Mouse (Mus musculus) thymus, adult 2 months (tissue): ENCODE results near the gene Tap2.

ENCODE experiments used
- CTCF ChIP-seq: fragments of 200-500 bp; IDR thresholded peaks from 2 replicates; pipeline ENCODE4 v1.5.1; 2012; ENCODE audit warnings: mild to moderate bottlenecking, control low read depth, low read length, moderate library complexity, borderline replicate concordance; ENCODE audit not compliant: control insufficient read depth, poor library complexity, insufficient read depth; ENCODE audit errors: extremely low read depth
- POLR2A ChIP-seq: fragments of 200-500 bp; IDR thresholded peaks from 2 replicates; pipeline ENCODE4 v1.6.1; 2012; ENCODE audit warnings: mild to moderate bottlenecking, low read length, control low read depth, moderate library complexity; ENCODE audit not compliant: control insufficient read depth, poor library complexity, insufficient read depth; ENCODE audit errors: extremely low read depth

DNA sequence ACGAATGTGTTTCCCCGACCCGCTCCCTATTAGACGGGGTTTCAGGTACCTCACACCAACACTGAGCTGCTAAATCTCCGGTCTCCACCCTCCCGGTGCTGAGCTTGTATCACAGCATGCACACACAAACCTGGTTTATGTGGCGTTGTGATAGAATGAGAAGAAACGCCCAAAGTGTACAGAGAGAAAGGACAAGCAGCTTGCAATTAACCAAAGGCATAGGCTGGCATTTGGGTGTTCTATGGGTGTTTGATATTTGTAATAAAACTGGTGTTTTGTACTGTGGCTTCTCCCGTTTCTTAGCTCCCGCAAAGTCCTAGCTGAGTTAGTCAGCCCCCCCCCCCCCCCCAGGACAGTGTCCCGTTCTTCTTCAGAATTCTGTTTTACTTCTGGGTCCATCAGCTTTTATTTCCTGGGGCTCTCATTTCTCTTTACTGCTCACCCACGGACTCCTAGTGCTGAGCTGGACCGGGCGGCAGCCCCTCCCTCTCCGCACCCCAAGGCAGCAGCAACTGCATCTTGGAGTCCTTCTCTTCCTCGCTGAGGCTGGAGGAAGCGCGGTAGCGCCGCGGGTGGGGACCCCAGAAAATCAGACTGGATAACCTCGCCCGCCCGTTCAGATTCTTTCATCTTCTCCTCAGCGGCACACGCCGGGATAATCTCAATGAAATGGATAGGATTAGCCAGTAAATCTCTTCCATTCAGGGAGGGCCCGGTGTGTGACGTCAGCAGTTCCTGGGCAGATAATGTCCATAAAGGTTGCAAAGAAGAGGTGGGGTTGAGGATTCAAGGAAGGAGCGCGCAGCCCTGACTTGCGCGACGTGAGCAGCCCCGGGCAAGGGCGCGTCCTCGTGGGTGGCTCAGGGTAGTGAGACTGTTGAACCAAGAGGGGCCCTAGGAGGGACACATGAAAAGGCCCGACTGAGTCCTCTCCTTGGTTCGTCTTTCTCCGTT lies 6.1 kb upstream of the Tap2 start, which contains the start of gene Psmb8:
- no peak for TF ChIP-seq CTCF
- peak; percentile 75 for TF ChIP-seq POLR2A
